Mouse (Mus musculus): ENCODE results near the gene Olfr744.
"Not testable (repeated sequence)": the region's sequence is repeated elsewhere in the genome, so short reads cannot be mapped to it uniquely, and the experiment has no call there.

Olfr744 gene

GRCm38 (mm10) chr14:50614579-50614978 is at the start of gene Olfr744:
Gene Olfr744, plus strand, starts transcription at chr14:50614879.
- DNase-seq (ENCODE audit: low read depth in 1 of 2, low spot score in 2 of 2), result no peak

GRCm38 (mm10) chr14:50573056-50573455 is 41.6 kb upstream of the Olfr744 start:
- DNase-seq (ENCODE audit: low read depth in 1 of 2, low spot score in 2 of 2), result not testable (repeated sequence)

- DNase-seq (ENCODE audit: low read depth in 1 of 2, low spot score in 2 of 2), result no peak
These were observed 24.4 kb downstream of the Olfr744 start, which contains the start of gene Olfr745 for GRCm38 (mm10) chr14:50639088-50639487. Gene Olfr745, plus strand, starts transcription at chr14:50639388.

- DNase-seq (ENCODE audit: low read depth in 1 of 2, low spot score in 2 of 2), result no peak
These were observed 32.1 kb downstream of the Olfr744 start, which contains the start of gene Olfr746 for GRCm38 (mm10) chr14:50646783-50647182. Gene Olfr746, plus strand, starts transcription at chr14:50647083.
